Mouse (Mus musculus) heart, embryonic 12.5 days (tissue): Measurements from ENCODE around the gene Tor2a. TPM values are rescaled to one million over a fixed set of nuclear protein-coding genes. Genes with fewer than 3 reads are reported as not detected.

Experiments
- ATAC-seq: fragments of 200-750 bp; cut with Nextera tagmentation; 2 replicates; pipeline ENCODE4 v1.8.0; 2017; ENCODE audit warnings: moderate TSS enrichment, moderate library complexity; ENCODE audit not compliant: insufficient number of reproducible peaks, low FRiP score
- H3K27ac ChIP-seq: fragments of 300-500 bp; sonication (generic); 2 replicates; pipeline ENCODE4 v1.5.1; 2016; ENCODE audit warnings: mild to moderate bottlenecking, moderate library complexity; ENCODE audit not compliant: poor library complexity, severe bottlenecking
- H3K27me3 ChIP-seq: fragments of 300-500 bp; sonication (generic); replicated peaks from 2 replicates; pipeline ENCODE4 v1.6.1; 2016; ENCODE audit warnings: mild to moderate bottlenecking, moderate library complexity
- H3K36me3 ChIP-seq: fragments of 300-500 bp; sonication (generic); 2 replicates; pipeline ENCODE4 v1.6.1; 2016; ENCODE audit warnings: mild to moderate bottlenecking, moderate library complexity
- H3K4me1 ChIP-seq: fragments of 300-500 bp; sonication (generic); replicated peaks from 2 replicates; pipeline ENCODE4 v1.6.1; 2016; ENCODE audit warnings: mild to moderate bottlenecking
- H3K4me2 ChIP-seq: fragments of 300-500 bp; sonication (generic); 2 replicates; pipeline ENCODE4 v1.6.1; 2016; ENCODE audit warnings: mild to moderate bottlenecking, moderate library complexity
- H3K4me3 ChIP-seq: fragments of 300-500 bp; sonication (generic); 2 replicates; pipeline ENCODE4 v1.5.1; 2016; ENCODE audit warnings: mild to moderate bottlenecking
- H3K9ac ChIP-seq: fragments of 300-500 bp; sonication (generic); 2 replicates; pipeline ENCODE4 v1.6.1; 2016; ENCODE audit warnings: mild to moderate bottlenecking, moderate library complexity
- H3K9me3 ChIP-seq: fragments of 300-500 bp; sonication (generic); replicated peaks from 2 replicates; pipeline ENCODE4 v1.6.1; 2016; ENCODE audit warnings: mild to moderate bottlenecking, moderate library complexity
- WGBS: fragments of 180-500 bp; shearing (Covaris S2); methylation state at CpG from one replicate; pipeline ENCODE4 v1.1.7; 2016; 5-methylcytosine and 5-hydroxymethylcytosine counted together
- polyA plus RNA-seq: library from polyadenylated mRNA; unstranded; fragments of >200 nt; fragmentation: Nextera tagmentation; extraction: Ambion mirVana; gene quantifications from 2 replicates; pipeline ENCODE4 v1.2.1, GENCODE M21; 2016

Tor2a gene
- polyA plus RNA-seq, 1 experiment from 2014 or later, result 39.3 TPM

GRCm38 (mm10) chr2:32779714-32780113 is 22.7 kb downstream of the Tor2a start:
- Histone ChIP-seq H3K4me3 (no peak overlapping the region), H3K9ac (no peak overlapping the region), H3K9me3 (no peaks in the 10 kb centered on the region), H3K27me3 (peaks cover 6% of the 10 kb centered on the region; the same call in 1 of the 2 replicates), H3K36me3 (no peaks in the 10 kb centered on the region), H3K4me1 (peaks cover 18% of the 10 kb centered on the region), H3K4me2 (no peak overlapping the region), H3K27ac (no peak overlapping the region)
- 81% methylated on average over 6 of the region's 6 CpGs for WGBS
- no peak for ATAC-seq

- Histone ChIP-seq H3K9me3 (no peaks in the 10 kb centered on the region), H3K36me3 (no peaks in the 10 kb centered on the region), H3K4me3 (no peak overlapping the region), H3K27ac (no peak overlapping the region), H3K4me1 (peaks cover 5% of the 10 kb centered on the region), H3K27me3 (peaks cover 4% of the 10 kb centered on the region; the same call in 1 of the 2 replicates), H3K4me2 (no peak overlapping the region), H3K9ac (no peak overlapping the region)
- no peak for ATAC-seq
- 73% methylated on average over 6 of the region's 6 CpGs for WGBS
Observed at GRCm38 (mm10) chr2:32781710-32782109, 24.7 kb downstream of the Tor2a start.

GRCm38 (mm10) chr2:32784048-32784681 is 27.1 kb downstream of the Tor2a start, which contains the start of gene Cfap157:
Cfap157 (minus strand) TSS chr2:32784428.
- Histone ChIP-seq H3K4me3 (no peak within 1 kb of the TSS), H3K9me3 (no peaks in the 10 kb centered on the region), H3K27ac (no peak within 1 kb of the TSS), H3K9ac (no peak within 1 kb of the TSS), H3K36me3 (no peaks in the 10 kb centered on the region; the same call in 1 of the 2 replicates), H3K4me1 (peaks cover 5% of the 10 kb centered on the region), H3K4me2 (peak within 1 kb of the TSS; percentile 32; the same call in 1 of the 2 replicates), H3K27me3 (no peaks in the 10 kb centered on the region)
- WGBS, result 40% methylated on average over 4 of the region's 4 CpGs
- no peak for ATAC-seq

GRCm38 (mm10) chr2:32787176-32787575 is 30.1 kb downstream of the Tor2a start:
- H3K27ac ChIP-seq, result no peak overlapping the region
- no peaks in the 10 kb centered on the region for H3K9me3 ChIP-seq
- H3K4me3 ChIP-seq, result no peak overlapping the region
- H3K27me3 ChIP-seq, result no peaks in the 10 kb centered on the region
- no peak for ATAC-seq
- no peak overlapping the region for H3K4me2 ChIP-seq
- no peaks in the 10 kb centered on the region; the same call in 1 of the 2 replicates for H3K36me3 ChIP-seq
- H3K9ac ChIP-seq, result no peak overlapping the region
- WGBS, result 57% methylated on average over 6 of the region's 6 CpGs
- H3K4me1 ChIP-seq, result peaks cover 8% of the 10 kb centered on the region

DNA sequence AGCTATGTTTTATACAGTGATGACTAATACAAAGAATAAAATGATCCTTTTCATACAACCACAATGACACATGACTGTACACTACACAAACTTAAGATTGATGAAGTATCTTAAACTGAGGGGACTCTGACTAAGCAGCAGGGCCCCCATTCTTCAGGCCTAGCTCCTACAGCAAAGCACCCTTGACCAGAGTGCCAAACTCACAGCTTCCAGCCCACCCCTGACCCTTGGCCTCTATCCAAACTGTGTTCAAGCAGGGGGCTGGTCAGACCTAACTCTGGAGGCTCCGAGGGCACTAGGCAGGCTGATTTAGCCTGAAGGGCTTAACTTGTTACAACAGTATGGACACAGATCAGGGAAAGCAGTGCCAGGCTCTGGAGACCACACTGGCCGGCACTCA is 31.5 kb downstream of the Tor2a start:
- Histone ChIP-seq H3K4me1 (peaks cover 8% of the 10 kb centered on the region), H3K9ac (no peak overlapping the region), H3K4me3 (no peak overlapping the region), H3K27me3 (no peaks in the 10 kb centered on the region), H3K4me2 (no peak overlapping the region), H3K27ac (no peak overlapping the region), H3K9me3 (no peaks in the 10 kb centered on the region), H3K36me3 (peaks cover 5% of the 10 kb centered on the region)
- ATAC-seq, result no peak
- 61% methylated on average over 2 of the region's 2 CpGs for WGBS

DNA sequence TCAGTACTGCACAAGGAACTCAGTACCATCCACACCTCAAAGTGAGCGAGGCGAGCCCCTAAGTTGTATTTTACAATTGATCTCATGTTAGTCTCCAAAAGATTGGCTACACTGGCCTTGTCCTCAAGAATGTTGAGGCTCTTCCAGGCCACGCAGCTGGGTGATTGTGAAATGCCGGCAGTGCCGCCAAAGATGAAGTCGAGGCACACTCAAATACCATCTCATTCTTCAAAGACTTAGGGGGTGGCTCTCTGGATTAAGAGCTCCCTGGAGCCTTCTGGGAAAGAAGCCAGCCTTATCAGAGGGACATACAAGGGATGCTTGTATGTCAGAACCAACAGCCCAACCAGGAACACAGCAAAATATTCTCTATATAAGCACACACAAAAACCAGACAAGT is 34.3 kb downstream of the Tor2a start:
- H3K4me2 ChIP-seq, result no peak overlapping the region
- H3K36me3 ChIP-seq, result peaks cover 32% of the 10 kb centered on the region
- ATAC-seq, result no peak
- H3K4me1 ChIP-seq, result peaks cover 3% of the 10 kb centered on the region
- H3K9ac ChIP-seq, result no peak overlapping the region
- 66% methylated on average over 6 of the region's 6 CpGs for WGBS
- no peaks in the 10 kb centered on the region for H3K9me3 ChIP-seq
- H3K27ac ChIP-seq, result no peak overlapping the region
- no peaks in the 10 kb centered on the region for H3K27me3 ChIP-seq
- H3K4me3 ChIP-seq, result no peak overlapping the region

GRCm38 (mm10) chr2:32795748-32796418 is 38.8 kb downstream of the Tor2a start:
- peaks cover 25% of the 10 kb centered on the region for H3K4me1 ChIP-seq
- no peak overlapping the region for H3K9ac ChIP-seq
- no peaks in the 10 kb centered on the region for H3K27me3 ChIP-seq
- H3K9me3 ChIP-seq, result no peaks in the 10 kb centered on the region
- ATAC-seq, result no peak
- H3K4me3 ChIP-seq, result no peak overlapping the region
- peaks cover 70% of the 10 kb centered on the region for H3K36me3 ChIP-seq
- H3K27ac ChIP-seq, result no peak overlapping the region
- no peak overlapping the region for H3K4me2 ChIP-seq
- WGBS, result 84% methylated on average over 13 of the region's 13 CpGs

DNA sequence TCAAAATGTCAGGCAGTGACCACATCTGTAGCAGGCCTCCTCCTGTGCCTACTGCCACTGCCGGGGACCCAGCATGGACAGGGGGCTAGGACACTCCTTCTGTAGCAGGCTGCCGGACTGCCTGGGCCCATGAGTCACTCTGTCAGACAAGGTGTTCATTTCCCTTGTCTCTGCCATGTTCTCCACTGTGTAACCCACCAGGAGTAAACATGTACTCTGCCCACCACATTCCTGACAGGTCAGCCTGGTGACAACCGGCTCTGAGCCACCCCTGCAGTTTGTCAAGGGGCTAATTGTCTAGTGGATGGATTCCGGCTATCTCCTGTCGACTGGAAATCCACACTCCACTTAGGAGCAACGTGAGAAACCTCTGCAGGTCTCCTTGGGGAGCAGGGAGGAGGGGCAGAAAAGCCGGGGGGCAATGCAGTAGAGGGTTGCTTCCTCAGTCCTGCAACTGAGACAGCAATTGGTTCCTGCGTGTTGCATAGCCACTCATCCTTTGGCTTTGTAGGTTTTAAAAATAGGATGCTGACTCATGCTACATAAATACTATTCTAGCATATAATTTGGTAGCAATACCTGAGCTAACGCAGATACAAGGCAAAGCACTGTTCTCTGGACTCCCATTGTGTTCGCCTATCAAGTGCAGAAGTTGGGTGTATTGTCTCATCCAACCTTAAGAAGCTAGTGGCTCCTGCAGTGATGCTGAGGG is 41.4 kb downstream of the Tor2a start:
- H3K9ac ChIP-seq, result 0 out of 2 replicates have a peak overlapping the region, but pooled peaks have one; percentile 15
- H3K4me2 ChIP-seq, result no peak overlapping the region
- peak overlapping the region; percentile 63 for H3K27ac ChIP-seq
- H3K4me3 ChIP-seq, result no peak overlapping the region
- peaks cover 90% of the 10 kb centered on the region for H3K36me3 ChIP-seq
- no peaks in the 10 kb centered on the region for H3K27me3 ChIP-seq
- ATAC-seq, result 0 out of 2 replicates have a peak, but pooled peaks have one; percentile 19
- H3K9me3 ChIP-seq, result no peaks in the 10 kb centered on the region
- 33% methylated on average over 10 of the region's 10 CpGs for WGBS
- H3K4me1 ChIP-seq, result peaks cover 22% of the 10 kb centered on the region

DNA sequence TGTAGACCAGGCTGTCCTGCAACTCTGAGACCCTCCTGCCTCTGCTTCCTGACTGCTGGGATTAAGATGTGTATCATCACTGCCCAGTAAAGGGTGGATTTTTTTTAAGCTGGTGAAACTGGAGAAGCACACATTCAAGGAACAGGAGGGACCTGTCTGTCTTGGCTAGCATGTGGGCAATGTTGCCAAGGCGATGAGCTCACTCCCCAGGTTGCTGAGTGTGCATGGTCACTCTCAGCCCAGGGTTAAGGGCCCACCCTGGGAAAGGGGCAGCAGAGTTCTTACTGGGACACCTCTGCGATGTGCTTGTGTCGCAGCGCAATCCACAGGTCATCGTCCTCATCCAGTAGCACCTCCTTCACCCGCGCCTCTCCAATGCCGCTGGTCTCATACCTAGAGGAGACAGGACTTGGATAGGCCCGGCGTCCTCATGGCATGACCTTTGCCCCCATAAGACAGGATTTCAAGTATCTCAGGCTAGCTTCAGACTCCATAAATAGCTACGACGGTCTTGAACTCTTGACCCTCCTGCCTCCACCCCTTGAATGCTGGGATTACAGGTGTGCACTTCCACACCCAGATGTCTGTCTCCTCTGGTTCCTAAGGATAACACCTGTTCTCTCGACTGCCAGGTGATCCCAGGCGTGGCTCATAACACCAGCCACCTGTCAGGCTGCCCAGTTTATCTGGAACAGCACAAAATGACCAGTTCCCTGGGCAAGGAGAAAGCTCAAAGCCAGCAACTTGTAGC is 52.0 kb downstream of the Tor2a start:
- H3K4me1 ChIP-seq, result no peaks in the 10 kb centered on the region
- WGBS, result 86% methylated on average over 14 of the region's 14 CpGs
- no peak overlapping the region for H3K4me2 ChIP-seq
- H3K27ac ChIP-seq, result no peak overlapping the region
- ATAC-seq, result no peak
- H3K36me3 ChIP-seq, result peaks cover 79% of the 10 kb centered on the region
- H3K4me3 ChIP-seq, result no peak overlapping the region
- H3K9ac ChIP-seq, result no peak overlapping the region
- no peaks in the 10 kb centered on the region for H3K9me3 ChIP-seq
- no peaks in the 10 kb centered on the region for H3K27me3 ChIP-seq
